Mouse (Mus musculus): ENCODE measurements around the gene Stard13. TPM values are rescaled to one million over a fixed set of nuclear protein-coding genes. Genes with fewer than 3 reads are reported as not detected.
A peak's percentile ranks its signal among the peaks of the same experiment; 100 is the strongest.

Stard13 gene
- total and polyA plus RNA-seq, 2 experiments from 2014 or later, result 2.6 to 19.2 TPM

GRCm38 (mm10) chr5:151205017-151205416 lies 28.6 kb downstream of the Stard13 start:
- no peaks in the 10 kb centered on the region for H3K9me3 ChIP-seq (ENCODE audit: low read length)
- no peak overlapping the region for H3K4me2 ChIP-seq (ENCODE audit: low read depth)
- H3K9ac ChIP-seq, result no peak overlapping the region
- no peak for DNase-seq
- H3K27me3 ChIP-seq (ENCODE audit: insufficient read depth, low read length), result no peaks in the 10 kb centered on the region
- no peak overlapping the region for H3K4me3 ChIP-seq (ENCODE audit: low read depth, low read length)
- H3K4me1 ChIP-seq (ENCODE audit: insufficient read depth), result no peaks in the 10 kb centered on the region
- H3K27ac ChIP-seq (ENCODE audit: low read depth, low read length), result no peak overlapping the region
- WGBS, result 94% methylated on average over 4 of the region's 4 CpGs
- no peak for ATAC-seq
- TF ChIP-seq CTCF (IDR thresholded peaks at IDR 0.05; ENCODE audit: low read depth), result no peak
- H3K36me3 ChIP-seq (ENCODE audit: insufficient read depth), result no peaks in the 10 kb centered on the region

GRCm38 (mm10) chr5:151202925-151203324 lies 30.7 kb downstream of the Stard13 start:
- H3K9me3 ChIP-seq (ENCODE audit: low read length), result no peaks in the 10 kb centered on the region
- ATAC-seq (peak; percentile 45; the same call in 1 of the 2 replicates), DNase-seq (no peak)
- WGBS, result 59% methylated on average over 5 of the region's 5 CpGs
- H3K4me3 ChIP-seq (ENCODE audit: low read depth, low read length), result no peak overlapping the region
- no peak overlapping the region for H3K27ac ChIP-seq (ENCODE audit: low read depth, low read length)
- no peak for TF ChIP-seq CTCF (IDR thresholded peaks at IDR 0.05; ENCODE audit: low read depth)
- no peaks in the 10 kb centered on the region for H3K36me3 ChIP-seq (ENCODE audit: insufficient read depth)
- no peaks in the 10 kb centered on the region for H3K27me3 ChIP-seq (ENCODE audit: insufficient read depth, low read length)
- no peaks in the 10 kb centered on the region for H3K4me1 ChIP-seq (ENCODE audit: insufficient read depth)
- no peak overlapping the region for H3K9ac ChIP-seq
- H3K4me2 ChIP-seq (ENCODE audit: low read depth), result no peak overlapping the region

GRCm38 (mm10) chr5:151201220-151201619 lies 32.4 kb downstream of the Stard13 start:
- no peak for TF ChIP-seq CTCF (IDR thresholded peaks at IDR 0.05; ENCODE audit: low read depth)
- Histone ChIP-seq H3K27ac (ENCODE audit: low read depth, low read length) (no peak overlapping the region), H3K27me3 (ENCODE audit: insufficient read depth, low read length) (no peaks in the 10 kb centered on the region), H3K9ac (no peak overlapping the region), H3K9me3 (ENCODE audit: low read length) (no peaks in the 10 kb centered on the region), H3K4me1 (ENCODE audit: insufficient read depth) (no peaks in the 10 kb centered on the region), H3K4me2 (ENCODE audit: low read depth) (no peak overlapping the region), H3K4me3 (ENCODE audit: low read depth, low read length) (no peak overlapping the region), H3K36me3 (ENCODE audit: insufficient read depth) (no peaks in the 10 kb centered on the region)
- 29% methylated on average over 3 of the region's 3 CpGs for whole genome bisulfite sequencing
- DNase-seq (no peak), ATAC-seq (peak; percentile 23; the same call in 1 of the 2 replicates)

GRCm38 (mm10) chr5:151199235-151199634 lies 34.4 kb downstream of the Stard13 start:
- 88% methylated on average over 3 of the region's 3 CpGs for WGBS
- H3K27me3 ChIP-seq (ENCODE audit: insufficient read depth, low read length), result no peaks in the 10 kb centered on the region

GRCm38 (mm10) chr5:151196603-151197272 lies 36.9 kb downstream of the Stard13 start:
- WGBS, result 56% methylated on average over 13 of the region's 13 CpGs
- no peak for DNase-seq

More at GRCm38 (mm10) chr5:151199235-151199634, 34.4 kb downstream of the Stard13 start:
- Histone ChIP-seq H3K27ac (ENCODE audit: low read depth, low read length) (no peak overlapping the region), H3K4me2 (ENCODE audit: low read depth) (no peak overlapping the region), H3K4me3 (ENCODE audit: low read depth, low read length) (no peak overlapping the region), H3K36me3 (ENCODE audit: insufficient read depth) (no peaks in the 10 kb centered on the region), H3K4me1 (ENCODE audit: insufficient read depth) (no peaks in the 10 kb centered on the region), H3K9ac (no peak overlapping the region), H3K9me3 (ENCODE audit: low read length) (no peaks in the 10 kb centered on the region)
- no peak for TF ChIP-seq CTCF (IDR thresholded peaks at IDR 0.05; ENCODE audit: low read depth)
- DNase-seq, result no peak
- no peak for ATAC-seq

GRCm38 (mm10) chr5:151193885-151194520 lies 39.6 kb downstream of the Stard13 start:
- Histone ChIP-seq H3K4me1 (ENCODE audit: insufficient read depth) (no peaks in the 10 kb centered on the region), H3K9me3 (ENCODE audit: low read length) (no peaks in the 10 kb centered on the region), H3K36me3 (ENCODE audit: insufficient read depth) (no peaks in the 10 kb centered on the region), H3K27ac (ENCODE audit: low read depth, low read length) (no peak overlapping the region), H3K4me3 (ENCODE audit: low read depth, low read length) (no peak overlapping the region), H3K9ac (no peak overlapping the region), H3K27me3 (ENCODE audit: insufficient read depth, low read length) (no peaks in the 10 kb centered on the region), H3K4me2 (ENCODE audit: low read depth) (no peak overlapping the region)
- no peak for ATAC-seq
- WGBS, result 62% methylated on average over 3 of the region's 3 CpGs
- no peak for DNase-seq
- TF ChIP-seq CTCF (IDR thresholded peaks at IDR 0.05; ENCODE audit: low read depth), result no peak

More at GRCm38 (mm10) chr5:151196603-151197272, 36.9 kb downstream of the Stard13 start:
- H3K36me3 ChIP-seq (ENCODE audit: insufficient read depth), result no peaks in the 10 kb centered on the region
- no peak overlapping the region for H3K4me2 ChIP-seq (ENCODE audit: low read depth)
- H3K27ac ChIP-seq (ENCODE audit: low read depth, low read length), result no peak overlapping the region
- ATAC-seq, result no peak
- no peak for TF ChIP-seq CTCF (IDR thresholded peaks at IDR 0.05; ENCODE audit: low read depth)
- no peak overlapping the region for H3K9ac ChIP-seq
- no peaks in the 10 kb centered on the region for H3K4me1 ChIP-seq (ENCODE audit: insufficient read depth)
- no peaks in the 10 kb centered on the region for H3K27me3 ChIP-seq (ENCODE audit: insufficient read depth, low read length)
- H3K4me3 ChIP-seq (ENCODE audit: low read depth, low read length), result no peak overlapping the region
- no peaks in the 10 kb centered on the region for H3K9me3 ChIP-seq (ENCODE audit: low read length)

- H3K9ac ChIP-seq, result no peak overlapping the region
- no peak overlapping the region for H3K27ac ChIP-seq (ENCODE audit: low read depth, low read length)
- no peaks in the 10 kb centered on the region for H3K27me3 ChIP-seq (ENCODE audit: insufficient read depth, low read length)
- no peak overlapping the region for H3K4me3 ChIP-seq (ENCODE audit: low read depth, low read length)
- no peak for TF ChIP-seq CTCF (IDR thresholded peaks at IDR 0.05; ENCODE audit: low read depth)
- 83% methylated on average over 2 of the region's 2 CpGs for WGBS
- no peaks in the 10 kb centered on the region for H3K4me1 ChIP-seq (ENCODE audit: insufficient read depth)
- H3K9me3 ChIP-seq (ENCODE audit: low read length), result no peaks in the 10 kb centered on the region
- ATAC-seq, result no peak
- no peaks in the 10 kb centered on the region for H3K36me3 ChIP-seq (ENCODE audit: insufficient read depth)
- H3K4me2 ChIP-seq (ENCODE audit: low read depth), result no peak overlapping the region
- no peak for DNase-seq
Measured at GRCm38 (mm10) chr5:151192266-151192665, 41.4 kb downstream of the Stard13 start.

All from forebrain, postnatal 0 days (tissue).